Mouse (Mus musculus) cerebellum, adult 9-11 months (tissue): ENCODE measurements around the gene Zfp286.

Experiments used
- DNase-seq: peaks from one replicate; pipeline ENCODE4 v3.0.0; 2022

The Zfp286 gene

GRCm38 (mm10) chr11:62788935-62789616, at the start of gene Zfp286:
Gene Zfp286 (minus strand): TSS chr11:62789462.
- DNase-seq: peak; percentile 90

GRCm38 (mm10) chr11:62831906-62832305, 42.6 kb upstream of the Zfp286 start:
- DNase-seq: no peak

- DNase-seq: no peak
Measured at GRCm38 (mm10) chr11:62830387-62830786, 41.1 kb upstream of the Zfp286 start.

- DNase-seq: no peak
Measured at GRCm38 (mm10) chr11:62827911-62828310, 38.6 kb upstream of the Zfp286 start.

GRCm38 (mm10) chr11:62827135-62827534, 37.9 kb upstream of the Zfp286 start:
- no peak for DNase-seq

GRCm38 (mm10) chr11:62826106-62826733, 37.0 kb upstream of the Zfp286 start:
- no peak for DNase-seq

- DNase-seq: no peak
Measured at GRCm38 (mm10) chr11:62825222-62826105, 36.2 kb upstream of the Zfp286 start.

- DNase-seq: no peak
Measured at GRCm38 (mm10) chr11:62824211-62824610, 34.9 kb upstream of the Zfp286 start.

GRCm38 (mm10) chr11:62821893-62822292, 32.6 kb upstream of the Zfp286 start:
- DNase-seq: no peak

GRCm38 (mm10) chr11:62820661-62821437, 31.6 kb upstream of the Zfp286 start:
- DNase-seq: peak; percentile 8

GRCm38 (mm10) chr11:62820059-62820541, 30.8 kb upstream of the Zfp286 start, which contains the start of gene Trim16:
Gene Trim16 (plus strand): TSS chr11:62820231.
- DNase-seq: peak; percentile 32

GRCm38 (mm10) chr11:62819059-62819686, 29.9 kb upstream of the Zfp286 start:
- DNase-seq: no peak

- DNase-seq: no peak
Measured at GRCm38 (mm10) chr11:62816591-62816990, 27.3 kb upstream of the Zfp286 start.

- no peak for DNase-seq
Measured at GRCm38 (mm10) chr11:62815438-62815837, 26.2 kb upstream of the Zfp286 start.

GRCm38 (mm10) chr11:62814625-62815024, 25.4 kb upstream of the Zfp286 start:
- DNase-seq: no peak

- DNase-seq: no peak
Measured at GRCm38 (mm10) chr11:62813970-62814624, 24.8 kb upstream of the Zfp286 start.

GRCm38 (mm10) chr11:62813497-62813896, 24.2 kb upstream of the Zfp286 start:
- DNase-seq: no peak

- no peak for DNase-seq
Measured at GRCm38 (mm10) chr11:62812268-62812667, 23.0 kb upstream of the Zfp286 start.

- no peak for DNase-seq
Measured at GRCm38 (mm10) chr11:62809201-62809600, 19.9 kb upstream of the Zfp286 start.

GRCm38 (mm10) chr11:62807965-62808364, 18.7 kb upstream of the Zfp286 start:
- no peak for DNase-seq

GRCm38 (mm10) chr11:62804119-62804518, 14.9 kb upstream of the Zfp286 start:
- DNase-seq: no peak

GRCm38 (mm10) chr11:62789617-62789936, 315 bp upstream of the Zfp286 start:
- no peak for DNase-seq
